Mouse (Mus musculus) layer of hippocampus, adult 9-11 months (tissue): ENCODE measurements at regions not wholly inside any gene's neighbourhood (a gene's known extent, or its start where the extent isn't known, plus 50 kb on each side); places are given as distances from the start of the nearest gene placed in this dataset.
"Not testable (repeated sequence)": the region's sequence is repeated elsewhere in the genome, so short reads cannot be mapped to it uniquely, and the experiment has no call there.

Experiments
- DNase-seq: peaks from one replicate; pipeline ENCODE4 v3.0.0; 2022

- DNase-seq: no peak
Measured at GRCm38 (mm10) chr10:68961376-68961775, 189.9 kb upstream of the Rhobtb1 start.

- no peak for DNase-seq
Measured at GRCm38 (mm10) chr10:68963090-68963489, 188.1 kb upstream of the Rhobtb1 start.

- no peak for DNase-seq
Measured at GRCm38 (mm10) chr10:68965271-68965670, 186.0 kb upstream of the Rhobtb1 start.

- DNase-seq: no peak
Measured at GRCm38 (mm10) chr10:68967976-68968968, 183.0 kb upstream of the Rhobtb1 start.

GRCm38 (mm10) chr10:68970521-68970920 lies 180.7 kb upstream of the Rhobtb1 start:
- DNase-seq: no peak

GRCm38 (mm10) chr10:68974771-68975170 lies 176.5 kb upstream of the Rhobtb1 start:
- no peak for DNase-seq

- DNase-seq: no peak
Measured at GRCm38 (mm10) chr10:68976443-68977025, 174.7 kb upstream of the Rhobtb1 start.

GRCm38 (mm10) chr10:68978115-68978514 lies 173.1 kb upstream of the Rhobtb1 start:
- no peak for DNase-seq

GRCm38 (mm10) chr10:68979949-68980348 lies 171.3 kb upstream of the Rhobtb1 start:
- DNase-seq: no peak

- no peak for DNase-seq
Measured at GRCm38 (mm10) chr10:68982288-68982687, 168.9 kb upstream of the Rhobtb1 start.

GRCm38 (mm10) chr10:68990584-68990983 lies 160.7 kb upstream of the Rhobtb1 start:
- DNase-seq: no peak

GRCm38 (mm10) chr10:68999610-69000009 lies 151.6 kb upstream of the Rhobtb1 start:
- no peak for DNase-seq

- DNase-seq: no peak
Measured at GRCm38 (mm10) chr10:69001654-69002435, 149.4 kb upstream of the Rhobtb1 start.

- peak; percentile 62 for DNase-seq
Measured at GRCm38 (mm10) chr10:69005199-69005872, 145.9 kb upstream of the Rhobtb1 start.

GRCm38 (mm10) chr10:69008679-69009078 lies 142.6 kb upstream of the Rhobtb1 start:
- DNase-seq: peak; percentile 11

GRCm38 (mm10) chr10:69020811-69021743 lies 130.2 kb upstream of the Rhobtb1 start:
- no peak for DNase-seq

GRCm38 (mm10) chr10:69033410-69033809 lies 117.8 kb upstream of the Rhobtb1 start:
- no peak for DNase-seq

GRCm38 (mm10) chr10:69034390-69035120 lies 116.7 kb upstream of the Rhobtb1 start:
- DNase-seq: no peak

GRCm38 (mm10) chr10:69035536-69035935 lies 115.7 kb upstream of the Rhobtb1 start:
- not testable (repeated sequence) for DNase-seq

- no peak for DNase-seq
Measured at GRCm38 (mm10) chr10:69036096-69036495, 115.1 kb upstream of the Rhobtb1 start.

- DNase-seq: peak; percentile 5
Measured at GRCm38 (mm10) chr10:69044171-69044651, 107.0 kb upstream of the Rhobtb1 start.
